15 mouse cellular contexts compared by ENCODE assay signal in the genomic region with DNA sequence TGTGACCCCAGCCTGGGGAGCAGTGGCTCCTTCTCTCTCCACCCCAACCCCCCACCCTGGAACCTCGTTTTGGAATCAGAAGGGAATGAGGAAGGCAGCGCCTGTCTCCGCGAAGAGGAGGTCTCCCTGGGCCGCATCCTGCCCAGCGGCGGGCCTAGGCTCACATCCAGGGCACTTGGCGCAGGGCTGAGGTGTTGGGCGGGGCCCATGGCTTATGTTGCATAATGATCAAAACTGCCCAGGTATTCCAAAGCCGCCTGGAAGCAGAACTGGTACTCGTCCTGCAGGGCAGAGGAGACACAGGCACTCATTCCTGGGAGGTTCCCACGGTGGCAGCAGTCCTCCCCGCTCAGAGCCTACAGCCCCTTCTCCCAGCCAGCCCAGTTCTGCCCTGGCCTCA.
DNase-seq lines count a peak whose midpoint lies in the region; ATAC-seq and TF ChIP-seq lines count a peak whose summit lies in the region.
"Had no signal": no experiment of that assay in that cellular context is flagged by ENCODE, and none has a peak within 500 bp of the region (broad histone marks: within the 10 kb centered on the region; RNA-seq: fewer than 3 reads in every experiment).

No protein-coding gene starts in this region.

- H3K27ac ChIP-seq in neural tube, embryonic 12.5 days, result no peak overlapping the region
- H3K27ac ChIP-seq in midbrain, postnatal 0 days (ENCODE audit: low read depth, low read length), result no peak overlapping the region
- H3K27ac ChIP-seq: embryonic facial prominence, embryonic 13.5 days; forebrain, embryonic 10.5 days; limb, embryonic 10.5 days; liver, embryonic 13.5 days had no signal

- 89% methylated on average over 13 of the region's 13 CpGs for WGBS in neural tube, embryonic 12.5 days
- 82% methylated on average over 13 of the region's 13 CpGs for WGBS in midbrain, postnatal 0 days

- DNase-seq in adrenal gland, postnatal 25 days, result peak; percentile 38
- DNase-seq in adrenal gland, adult 18-20 months (ENCODE audit: low spot score in 2 of 2), result no peak
- no peak for DNase-seq in neural tube, embryonic 10.5 days (ENCODE audit: extremely low spot score, low spot score)
- peak; percentile 86 for DNase-seq in cerebellum, adult 9-11 months
- DNase-seq in midbrain, postnatal 0 days (ENCODE audit: low spot score), result no peak
- DNase-seq in right cerebral cortex, postnatal 25 days, result no peak
- DNase-seq: kidney, adult 9 months; kidney, postnatal 4 days; layer of hippocampus, postnatal 36 days; liver, embryonic 13.5 days had no signal

- H3K4me1 ChIP-seq in neural tube, embryonic 12.5 days, result 0 out of 2 replicates have a peak, but pooled peaks cover 5% of the 10 kb centered on the region
- 0 out of 2 replicates have a peak, but pooled peaks cover 7% of the 10 kb centered on the region for H3K4me1 ChIP-seq in midbrain, postnatal 0 days (ENCODE audit: insufficient read depth, low read length)

- no peak overlapping the region for H3K4me3 ChIP-seq in neural tube, embryonic 12.5 days
- no peak overlapping the region for H3K4me3 ChIP-seq in midbrain, postnatal 0 days (ENCODE audit: low read depth, low read length)
- H3K4me3 ChIP-seq: embryonic facial prominence, embryonic 13.5 days; forebrain, embryonic 10.5 days; limb, embryonic 10.5 days; liver, embryonic 13.5 days had no signal

- 0 out of 2 replicates have a peak overlapping the region, but pooled peaks have one; percentile 30 for H3K9ac ChIP-seq in neural tube, embryonic 12.5 days
- H3K9ac ChIP-seq in midbrain, postnatal 0 days (replicated peaks; ENCODE audit: low read length, poor library complexity, severe bottlenecking), result no peak overlapping the region
- H3K9ac ChIP-seq: embryonic facial prominence, embryonic 13.5 days; liver, embryonic 13.5 days had no signal

- H3K27me3 ChIP-seq in neural tube, embryonic 12.5 days (replicated peaks), result no peaks in the 10 kb centered on the region
- H3K27me3 ChIP-seq in midbrain, postnatal 0 days (ENCODE audit: insufficient read depth, low read length), result no peaks in the 10 kb centered on the region
- H3K27me3 ChIP-seq: embryonic facial prominence, embryonic 13.5 days; liver, embryonic 13.5 days had no signal

- peaks cover 82% of the 10 kb centered on the region for H3K36me3 ChIP-seq in neural tube, embryonic 12.5 days
- peaks cover 72% of the 10 kb centered on the region for H3K36me3 ChIP-seq in midbrain, postnatal 0 days (ENCODE audit: insufficient read depth, low read length)

- TF ChIP-seq CTCF in midbrain, postnatal 0 days (IDR thresholded peaks at IDR 0.05), result no peak

- no peak for ATAC-seq in neural tube, embryonic 12.5 days (ENCODE audit: low FRiP score, low read depth)
- no peak for ATAC-seq in midbrain, postnatal 0 days (ENCODE audit: low FRiP score)
- ATAC-seq: midbrain, embryonic 16.5 days had no signal

- no peaks in the 10 kb centered on the region for H3K9me3 ChIP-seq in neural tube, embryonic 12.5 days
- H3K9me3 ChIP-seq in midbrain, postnatal 0 days (ENCODE audit: low read length), result no peaks in the 10 kb centered on the region
- H3K9me3 ChIP-seq: embryonic facial prominence, embryonic 13.5 days; forebrain, embryonic 10.5 days; limb, embryonic 10.5 days; liver, embryonic 13.5 days had no signal

- H3K4me2 ChIP-seq in neural tube, embryonic 12.5 days (replicated peaks), result no peak overlapping the region
- H3K4me2 ChIP-seq in midbrain, postnatal 0 days (ENCODE audit: low read depth, low read length, poor library complexity, severe bottlenecking), result no peak overlapping the region
- H3K4me2 ChIP-seq: embryonic facial prominence, embryonic 13.5 days; liver, embryonic 13.5 days had no signal

Comparison
In these comparisons a context has a peak if more than half of its experiments do, and no peak if none do; other contexts are left out.
1. DNase-seq: peak in adrenal gland, postnatal 25 days (single experiment) and cerebellum, adult 9-11 months (single experiment); none in adrenal gland, adult 18-20 months (0 of 2), neural tube, embryonic 10.5 days (single experiment), midbrain, postnatal 0 days (single experiment) and right cerebral cortex, postnatal 25 days (single experiment).